In the genomic region with DNA sequence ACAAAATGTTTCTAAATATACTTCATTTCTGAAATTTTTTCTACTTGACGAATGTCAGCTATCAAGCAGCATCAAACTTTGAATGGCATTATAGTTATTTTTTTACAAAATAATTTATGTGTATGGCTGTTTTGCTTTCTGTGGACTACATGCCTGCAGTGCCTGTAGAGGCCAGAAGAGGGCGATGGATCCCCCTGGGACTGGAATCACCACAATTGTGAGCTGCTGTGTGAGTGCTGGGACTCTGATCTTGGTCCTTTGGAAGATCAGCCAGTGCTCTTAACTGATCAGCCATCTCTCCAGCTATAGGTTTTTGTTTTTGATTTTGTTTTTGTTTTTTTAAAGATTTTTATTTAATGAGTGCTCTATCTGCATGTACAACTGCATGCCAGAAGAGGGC, we compare ENCODE assay signal across 10 mouse cellular contexts. TPM values are rescaled to one million over a fixed set of nuclear protein-coding genes. Genes with fewer than 3 reads are reported as not detected.
DNase-seq lines count a peak whose midpoint lies in the region; ATAC-seq and TF ChIP-seq lines count a peak whose summit lies in the region.
"Had no signal": no experiment of that assay in that cellular context is flagged by ENCODE, and none has a peak within 500 bp of the region (broad histone marks: within the 10 kb centered on the region; RNA-seq: fewer than 3 reads in every experiment).

No protein-coding gene starts in this region.

- TF ChIP-seq CTCF in lung, embryonic 14.5 days (IDR thresholded peaks at IDR 0.05; ENCODE audit: low read depth) = peak; percentile 62

- no peaks in the 10 kb centered on the region for H3K9me3 ChIP-seq in lung, embryonic 14.5 days (ENCODE audit: low read depth, low read length)
- no peaks in the 10 kb centered on the region for H3K9me3 ChIP-seq in limb, embryonic 10.5 days (replicated peaks)
- no peaks in the 10 kb centered on the region for H3K9me3 ChIP-seq in forebrain, embryonic 12.5 days
- H3K9me3 ChIP-seq: neural tube, embryonic 12.5 days had no signal

- no peak overlapping the region for H3K4me3 ChIP-seq in lung, embryonic 14.5 days (ENCODE audit: low read depth, low read length)
- H3K4me3 ChIP-seq in limb, embryonic 10.5 days = no peak overlapping the region
- no peak overlapping the region for H3K4me3 ChIP-seq in forebrain, embryonic 12.5 days (replicated peaks)
- H3K4me3 ChIP-seq: neural tube, embryonic 12.5 days had no signal

- H3K9ac ChIP-seq in lung, embryonic 14.5 days = no peak overlapping the region
- no peak overlapping the region for H3K9ac ChIP-seq in forebrain, embryonic 12.5 days
- H3K9ac ChIP-seq: neural tube, embryonic 12.5 days had no signal

- no peak overlapping the region for H3K4me2 ChIP-seq in lung, embryonic 14.5 days
- no peak overlapping the region for H3K4me2 ChIP-seq in forebrain, embryonic 12.5 days
- H3K4me2 ChIP-seq: neural tube, embryonic 12.5 days had no signal

- peaks cover 7% of the 10 kb centered on the region; the same call in 1 of the 2 replicates for H3K4me1 ChIP-seq in lung, embryonic 14.5 days (ENCODE audit: insufficient read depth)
- H3K4me1 ChIP-seq in limb, embryonic 10.5 days = peaks cover 40% of the 10 kb centered on the region
- peaks cover 31% of the 10 kb centered on the region for H3K4me1 ChIP-seq in forebrain, embryonic 12.5 days

- 37% methylated on average over 2 of the region's 2 CpGs for WGBS in lung, embryonic 14.5 days
- WGBS in limb, embryonic 10.5 days = 38% methylated on average over 2 of the region's 2 CpGs
- WGBS in forebrain, embryonic 12.5 days = 47% methylated on average over 2 of the region's 2 CpGs

- H3K36me3 ChIP-seq in lung, embryonic 14.5 days (ENCODE audit: insufficient read depth) = no peaks in the 10 kb centered on the region
- no peaks in the 10 kb centered on the region for H3K36me3 ChIP-seq in limb, embryonic 10.5 days
- H3K36me3 ChIP-seq in forebrain, embryonic 12.5 days (replicated peaks) = no peaks in the 10 kb centered on the region
- H3K36me3 ChIP-seq: neural tube, embryonic 12.5 days had no signal

- peak; percentile 23 to 65 for DNase-seq in cerebellum, postnatal 14 days
- DNase-seq in cerebellum, postnatal 4 days (ENCODE audit: low spot score in 2 of 2) = no peak
- peak; percentile 56 for DNase-seq in lung, embryonic 14.5 days
- no peak for DNase-seq in lung, postnatal 25 days (ENCODE audit: low spot score)
- peak; percentile 36 for DNase-seq in limb, embryonic 10.5 days (ENCODE audit: low spot score)
- peak; percentile 15 for DNase-seq in testis, postnatal 14 days (ENCODE audit: low spot score)
- no peak for DNase-seq in neural tube, embryonic 10.5 days (ENCODE audit: extremely low spot score, low spot score)
- DNase-seq: left cerebral cortex, postnatal 4 days had no signal

- no peak overlapping the region for H3K27ac ChIP-seq in lung, embryonic 14.5 days (ENCODE audit: low read depth)
- H3K27ac ChIP-seq in limb, embryonic 10.5 days = no peak overlapping the region
- H3K27ac ChIP-seq in forebrain, embryonic 12.5 days = no peak overlapping the region
- H3K27ac ChIP-seq: neural tube, embryonic 12.5 days had no signal

- ATAC-seq in lung, embryonic 14.5 days (ENCODE audit: insufficient read depth) = no peak
- ATAC-seq in forebrain, embryonic 12.5 days (ENCODE audit: low FRiP score) = no peak

- no peaks in the 10 kb centered on the region for H3K27me3 ChIP-seq in lung, embryonic 14.5 days (ENCODE audit: insufficient read depth, low read length)
- no peaks in the 10 kb centered on the region for H3K27me3 ChIP-seq in limb, embryonic 10.5 days (ENCODE audit: low read depth, poor library complexity, severe bottlenecking)
- H3K27me3 ChIP-seq in forebrain, embryonic 12.5 days = peaks cover 36% of the 10 kb centered on the region

RNA-seq across cellular contexts. Expression of gene Nab2, which starts 2.9 kb away (rescaled TPM):
- 11.6 and 13.5 TPM in 2 replicates for polyA plus RNA-seq in lung, embryonic 14.5 days (2014; fragmentation: Nextera tagmentation; extraction: Ambion mirVana)
- 13.1 and 17.4 TPM in 2 replicates for polyA plus RNA-seq in limb, embryonic 10.5 days (2016; fragmentation: Nextera tagmentation; extraction: Ambion mirVana)
- 3.7 and 4.6 TPM in 2 replicates for polyA plus RNA-seq in forebrain, embryonic 12.5 days (2016; fragmentation: Nextera tagmentation; extraction: Ambion mirVana)

RNA-seq across cellular contexts. Expression of gene Nemp1, which starts 4.6 kb away (rescaled TPM):
- 11.2 and 13.2 TPM in 2 replicates for polyA plus RNA-seq in lung, embryonic 14.5 days (2014; fragmentation: Nextera tagmentation; extraction: Ambion mirVana)
- polyA plus RNA-seq in limb, embryonic 10.5 days (2016; fragmentation: Nextera tagmentation; extraction: Ambion mirVana) = 11.9 and 12.3 TPM in 2 replicates
- 10.0 TPM in 2 replicates for polyA plus RNA-seq in forebrain, embryonic 12.5 days (2016; fragmentation: Nextera tagmentation; extraction: Ambion mirVana)

RNA-seq across cellular contexts. Expression of gene Stat6, which starts 28.5 kb away (rescaled TPM):
- 27.8 and 28.1 TPM in 2 replicates for polyA plus RNA-seq in lung, embryonic 14.5 days (2014; fragmentation: Nextera tagmentation; extraction: Ambion mirVana)
- polyA plus RNA-seq in limb, embryonic 10.5 days (2016; fragmentation: Nextera tagmentation; extraction: Ambion mirVana) = 8.4 and 9.7 TPM in 2 replicates
- polyA plus RNA-seq in forebrain, embryonic 12.5 days (2016; fragmentation: Nextera tagmentation; extraction: Ambion mirVana) = 4.5 and 5.4 TPM in 2 replicates

RNA-seq across cellular contexts. Expression of gene Myo1a, which starts 33.7 kb away (rescaled TPM):
- polyA plus RNA-seq in lung, embryonic 14.5 days (2014; fragmentation: Nextera tagmentation; extraction: Ambion mirVana) = 0.23 and 0.28 TPM in 2 replicates
- 0.49 and 0.78 TPM in 2 replicates for polyA plus RNA-seq in limb, embryonic 10.5 days (2016; fragmentation: Nextera tagmentation; extraction: Ambion mirVana)
- 0.50 and 0.59 TPM in 2 replicates for polyA plus RNA-seq in forebrain, embryonic 12.5 days (2016; fragmentation: Nextera tagmentation; extraction: Ambion mirVana)

RNA-seq across cellular contexts. Expression of gene Lrp1, which starts 50.3 kb away (rescaled TPM):
- 68.7 and 73.0 TPM in 2 replicates for polyA plus RNA-seq in lung, embryonic 14.5 days (2014; fragmentation: Nextera tagmentation; extraction: Ambion mirVana)
- 48.6 and 67.8 TPM in 2 replicates for polyA plus RNA-seq in limb, embryonic 10.5 days (2016; fragmentation: Nextera tagmentation; extraction: Ambion mirVana)
- 81.4 and 81.8 TPM in 2 replicates for polyA plus RNA-seq in forebrain, embryonic 12.5 days (2016; fragmentation: Nextera tagmentation; extraction: Ambion mirVana)

Comparison
In these comparisons a context has a peak if more than half of its experiments do, and no peak if none do; other contexts are left out.
1. DNase-seq: peak in cerebellum, postnatal 14 days (2 of 2), lung, embryonic 14.5 days (single experiment), limb, embryonic 10.5 days (single experiment) and testis, postnatal 14 days (single experiment); none in cerebellum, postnatal 4 days (0 of 2), lung, postnatal 25 days (single experiment) and neural tube, embryonic 10.5 days (single experiment).